Mouse (Mus musculus) ovary, adult 10 weeks (tissue): Measurements from ENCODE around the gene Cdh19. TPM values are rescaled to one million over a fixed set of nuclear protein-coding genes. Genes with fewer than 3 reads are reported as not detected.

Source experiments
- polyA plus RNA-seq: library from polyadenylated mRNA; stranded (reverse); fragments of 350-450 nt; fragmentation: Illumina TruSeq; extraction: RNeasy Lipid Tissue Mini Kit (QIAGEN cat#74804); gene quantifications from one replicate; pipeline ENCODE4 v1.2.3, GENCODE M21; 2014

Gene Cdh19
- 1.9 TPM for polyA plus RNA-seq

GRCm38 (mm10) chr1:110977484-110977883, at the start of gene Cdh19:
Cdh19 (minus strand) TSS chr1:110977584.

